Mouse (Mus musculus): ENCODE results near the gene Tmem140.

The Tmem140 gene

DNA sequence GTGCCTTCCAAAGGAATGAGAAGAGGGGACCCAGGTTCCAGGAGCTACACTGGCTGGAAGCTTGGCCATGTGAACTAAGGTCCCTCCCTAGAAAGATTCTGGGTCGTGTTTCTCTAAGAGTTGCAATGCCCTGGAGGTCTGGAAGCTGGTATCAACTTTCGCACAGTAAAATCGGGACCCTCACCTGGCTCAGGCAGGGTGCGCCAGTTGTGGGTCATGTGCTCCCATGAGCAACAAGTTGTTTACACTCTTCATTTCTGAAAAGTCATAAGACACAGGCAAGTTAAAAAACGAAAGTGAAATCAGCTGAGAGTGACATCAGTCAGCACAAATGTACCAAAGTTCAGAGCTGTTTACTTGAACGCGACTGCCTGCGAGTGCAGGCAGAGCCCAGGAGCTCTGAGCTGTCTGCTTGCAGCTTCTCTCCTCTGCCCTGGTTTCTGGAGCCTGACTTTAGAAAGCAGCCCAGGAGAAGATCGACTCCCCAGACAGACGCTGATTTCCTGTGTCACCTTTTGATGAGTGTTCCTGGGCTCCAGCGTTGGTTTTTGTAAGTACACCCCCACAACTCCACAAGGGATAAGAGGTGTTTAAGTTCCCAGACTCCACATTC, at the start of gene Tmem140:
Gene Tmem140 (plus strand): TSS at position 356 of the 613 bp plus-strand sequence.
- DNase-seq (ENCODE audit: low spot score), result peak; percentile 60

DNA sequence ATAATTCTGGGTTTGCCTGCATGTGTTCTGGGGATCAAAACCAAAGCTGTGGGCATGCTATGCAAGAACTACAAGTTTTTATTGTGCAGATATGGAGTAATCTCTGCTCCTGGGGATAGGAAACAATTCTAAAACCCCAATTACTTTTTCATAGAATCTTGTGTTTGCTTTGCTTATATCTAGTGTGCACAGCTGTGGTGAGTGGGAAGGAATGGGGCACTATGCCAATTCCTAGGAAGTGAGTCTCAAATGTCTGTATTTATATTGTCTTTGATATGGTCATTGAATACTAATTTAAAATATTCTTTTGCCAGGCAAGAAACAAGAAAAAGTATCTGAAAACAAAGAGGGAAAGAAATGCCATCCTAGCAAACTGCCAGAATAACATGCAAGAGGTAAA, 38.5 kb upstream of the Tmem140 start:
- no peak for DNase-seq (ENCODE audit: low spot score)

DNA sequence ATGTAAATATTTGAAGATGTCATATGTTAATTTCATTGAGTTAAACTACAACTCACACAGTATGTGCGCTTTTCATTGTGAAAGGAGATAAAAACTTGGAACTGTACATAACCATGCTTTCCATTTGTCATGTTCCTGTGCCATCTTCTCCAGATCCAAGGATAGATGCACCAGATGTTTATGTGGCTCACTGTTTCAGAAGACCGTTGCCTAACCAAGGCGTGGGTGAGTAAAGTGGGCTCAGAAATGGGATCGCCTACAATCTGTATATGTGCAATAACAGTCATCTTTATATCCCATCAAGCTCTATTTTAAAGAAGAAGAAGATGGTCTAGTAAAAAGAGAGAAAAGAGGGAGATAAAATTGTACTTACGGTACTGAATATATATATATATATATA, 30.6 kb upstream of the Tmem140 start:
- no peak for DNase-seq (ENCODE audit: low spot score)

DNA sequence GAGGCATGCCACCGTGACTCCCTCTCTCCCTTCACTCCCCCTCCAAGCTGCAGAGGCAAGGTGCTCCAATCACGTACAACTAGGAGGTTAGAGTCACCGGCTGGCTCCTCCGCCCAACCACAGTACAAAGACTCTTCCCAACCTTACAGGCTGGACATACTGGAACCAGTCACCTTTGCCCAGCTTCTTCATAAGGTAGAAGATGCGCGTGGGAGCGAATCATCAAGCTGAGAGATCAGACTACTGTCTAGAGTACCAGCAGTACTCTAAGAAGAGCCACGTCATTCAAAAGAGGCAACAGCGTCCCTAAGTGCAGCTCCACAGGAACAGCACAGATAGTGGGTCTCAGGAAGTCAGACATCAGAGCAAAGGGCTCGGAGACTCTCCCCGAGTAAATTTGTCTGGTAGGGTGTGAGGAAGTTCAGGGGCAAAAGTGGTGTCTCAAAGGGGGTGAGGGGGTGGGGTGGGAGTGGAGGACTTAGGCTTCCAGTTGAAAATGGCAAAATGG, 1.3 kb upstream of the Tmem140 start:
- DNase-seq (ENCODE audit: low spot score), result no peak

DNA sequence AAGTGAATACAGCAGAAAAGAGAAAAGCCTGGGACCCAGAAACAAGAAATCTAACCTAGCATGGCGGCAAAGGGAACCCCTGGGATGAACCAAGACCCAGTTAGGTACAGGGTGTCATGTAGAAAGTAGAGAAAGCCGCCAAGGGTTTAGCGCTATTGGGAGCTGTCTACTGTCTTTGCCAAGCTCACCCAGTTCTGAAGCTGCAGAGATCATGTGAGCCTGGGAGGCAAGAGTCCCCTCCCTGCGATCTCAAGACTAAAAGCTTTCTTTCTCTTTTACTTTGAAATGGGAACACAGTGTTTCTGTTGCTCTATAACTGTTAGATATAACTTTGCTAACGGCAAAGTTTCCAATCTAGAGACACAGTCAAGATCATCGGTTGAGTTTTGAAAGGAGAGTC, 565 bp upstream of the Tmem140 start:
- DNase-seq (ENCODE audit: low spot score), result no peak

DNA sequence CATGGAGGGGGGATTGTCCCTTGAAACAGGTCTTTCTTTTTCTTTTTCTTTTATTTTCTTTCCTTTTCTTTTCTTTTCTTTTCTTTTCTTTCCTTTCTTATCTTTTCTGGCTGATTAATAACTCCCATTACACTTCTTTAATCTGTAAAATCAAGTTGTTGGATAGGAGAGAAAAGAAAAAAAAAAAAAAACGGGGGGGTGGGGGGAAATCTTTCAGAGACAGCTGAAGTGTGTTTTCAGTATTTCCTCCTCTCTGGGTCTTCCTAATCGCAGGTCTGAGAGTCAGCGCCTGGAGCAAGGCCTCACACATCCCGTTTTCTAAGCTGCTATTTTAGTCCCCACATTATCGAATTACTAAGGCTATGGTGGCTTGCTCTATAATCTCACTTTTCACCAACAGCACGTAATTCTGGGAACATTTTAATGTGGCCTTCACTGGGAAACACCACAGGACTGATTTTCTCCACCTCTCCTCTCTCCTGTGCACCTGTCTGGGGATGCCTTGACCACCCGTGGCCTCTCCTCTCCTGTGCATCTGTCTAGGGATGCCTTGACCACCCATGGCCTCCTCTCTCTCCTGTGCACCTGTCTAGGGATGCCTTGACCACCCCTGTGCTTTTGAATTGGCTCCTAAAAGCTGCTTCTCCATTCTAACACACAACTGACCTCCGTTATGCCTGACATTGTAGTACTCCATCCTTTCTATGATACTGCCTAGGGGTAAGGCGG, 1.0 kb downstream of the Tmem140 start:
- no peak for DNase-seq (ENCODE audit: low spot score)

DNA sequence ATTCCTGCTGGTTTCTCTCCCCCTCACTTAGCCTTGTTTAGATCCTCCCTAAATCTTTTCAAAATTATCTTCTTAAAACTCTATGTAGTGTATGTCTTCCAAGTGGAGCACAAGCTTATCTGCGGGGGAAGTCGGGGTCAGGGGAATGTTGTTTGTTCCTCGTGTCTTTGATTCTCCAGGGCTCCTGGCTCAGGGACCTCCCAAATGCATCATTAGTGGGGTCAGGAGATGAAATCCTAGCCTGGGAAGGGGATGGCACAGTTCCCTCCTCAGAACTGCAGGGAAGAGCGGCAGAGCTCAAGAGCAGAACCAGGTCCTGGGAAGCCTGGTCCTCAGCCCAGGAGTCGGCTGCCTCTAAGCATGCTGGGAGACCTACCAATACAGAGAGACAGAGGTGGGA, 2.3 kb downstream of the Tmem140 start:
- no peak for DNase-seq (ENCODE audit: low spot score)

DNA sequence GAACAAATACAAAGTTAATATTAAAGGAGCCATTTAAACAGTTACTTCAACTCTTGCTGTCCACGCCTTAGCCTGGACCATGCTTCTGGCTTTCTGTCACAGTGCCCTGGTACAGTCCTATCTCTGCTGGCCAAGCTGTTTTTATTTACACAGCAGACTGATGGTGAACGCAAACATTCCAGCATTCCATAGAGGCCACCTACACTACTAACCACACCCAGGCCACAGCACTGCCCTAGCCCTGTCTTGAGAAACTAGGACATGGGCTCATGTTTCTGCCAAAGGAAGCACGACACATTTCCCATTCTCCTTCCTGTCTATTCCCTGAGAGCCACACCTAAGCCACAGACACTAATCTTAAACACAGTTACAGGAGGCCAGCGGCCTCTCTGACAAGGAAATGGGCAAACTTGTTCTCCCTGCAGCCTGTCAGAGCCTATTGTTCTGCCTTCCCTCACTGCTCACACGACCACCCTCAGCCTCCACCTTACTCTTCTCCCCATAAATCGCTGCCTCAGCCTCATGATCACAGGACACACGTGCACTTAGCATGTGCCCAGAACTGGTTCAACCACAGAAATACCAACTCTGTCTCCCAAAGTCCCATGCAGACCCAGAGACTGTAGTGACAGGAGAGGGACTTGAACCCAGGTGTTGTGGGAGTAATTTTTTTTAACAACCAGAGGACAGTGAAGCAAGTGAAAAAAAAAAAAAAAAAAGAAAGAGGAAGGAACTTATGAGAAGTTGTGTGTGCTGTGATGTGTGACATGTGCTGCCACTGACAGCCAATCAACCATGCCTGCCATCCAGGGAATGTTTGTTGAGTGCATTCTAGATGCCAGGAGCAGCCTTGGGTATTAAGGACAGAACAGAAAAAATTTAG, 3.0 kb downstream of the Tmem140 start:
- no peak for DNase-seq (ENCODE audit: low spot score)

DNA sequence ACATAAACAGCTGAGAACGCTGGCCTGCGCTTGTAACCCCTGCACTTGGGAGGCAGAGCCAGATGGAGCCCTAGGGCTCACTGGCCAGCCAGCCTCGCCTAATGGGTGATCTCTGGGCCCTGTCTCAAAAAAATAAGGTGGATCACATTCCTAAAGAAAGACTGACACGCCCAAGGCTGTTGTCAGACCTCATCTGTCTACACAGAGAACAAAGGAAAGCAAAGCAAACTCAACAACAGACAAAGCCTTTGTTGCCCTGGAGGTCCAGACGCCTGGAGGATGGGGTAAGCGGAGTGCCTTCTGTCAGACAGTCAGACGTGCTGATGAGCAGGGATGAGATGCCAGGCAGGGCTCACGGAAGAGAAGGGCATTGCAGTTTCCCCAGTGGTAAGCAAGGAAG, 3.8 kb downstream of the Tmem140 start:
- DNase-seq (ENCODE audit: low spot score), result no peak

DNA sequence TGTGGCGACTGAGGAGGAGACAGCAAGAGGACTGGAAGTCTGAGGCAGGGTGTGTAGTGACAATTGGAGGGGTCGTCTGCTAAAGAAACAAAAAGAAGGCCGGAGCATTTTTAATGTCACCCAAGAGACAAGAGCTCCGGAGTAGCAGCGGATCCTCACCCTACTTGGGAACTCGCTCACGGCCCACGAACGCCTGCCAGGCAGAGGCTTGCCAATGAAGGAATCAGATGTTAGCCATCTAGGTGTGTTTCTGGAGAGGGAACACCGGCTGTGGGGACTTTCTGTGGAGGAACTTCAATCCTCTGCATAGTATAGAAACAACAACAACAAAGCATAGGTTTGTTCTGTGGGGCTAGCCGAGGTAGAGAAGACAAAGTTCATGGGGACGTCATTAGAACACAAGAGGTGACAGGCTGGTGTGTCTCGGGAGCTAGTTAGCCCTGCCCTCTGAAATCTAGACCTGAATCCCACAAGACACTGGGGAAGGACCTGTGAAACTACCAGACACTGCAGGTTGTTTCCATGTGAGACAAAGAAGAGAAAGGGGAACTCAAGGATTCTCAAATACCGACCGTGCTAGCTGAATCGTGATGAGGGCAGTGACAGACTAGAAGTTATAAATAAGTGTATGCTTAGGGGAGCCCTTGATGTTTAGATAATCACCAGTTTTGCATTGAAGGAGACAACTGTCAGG, 4.5 kb downstream of the Tmem140 start:
- no peak for DNase-seq (ENCODE audit: low spot score)

DNA sequence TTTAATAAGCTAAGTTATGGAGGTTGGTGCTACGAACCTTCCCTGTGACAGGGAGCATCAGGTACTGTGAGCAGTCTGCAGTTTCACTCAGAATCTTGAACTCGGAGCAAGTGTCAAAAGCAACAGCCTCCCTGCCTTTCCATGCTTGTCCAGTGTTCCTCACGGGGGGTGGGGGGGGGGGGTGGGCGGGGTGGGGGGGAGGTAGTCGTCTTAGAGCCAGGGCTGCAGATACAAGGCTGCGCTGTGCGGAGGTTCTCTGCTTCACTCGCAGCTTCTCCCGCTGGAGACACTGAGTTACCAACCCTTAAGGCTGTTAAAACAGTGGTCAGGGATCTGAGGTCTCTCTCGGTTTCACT, 5.0 kb downstream of the Tmem140 start:
- no peak for DNase-seq (ENCODE audit: low spot score)

DNA sequence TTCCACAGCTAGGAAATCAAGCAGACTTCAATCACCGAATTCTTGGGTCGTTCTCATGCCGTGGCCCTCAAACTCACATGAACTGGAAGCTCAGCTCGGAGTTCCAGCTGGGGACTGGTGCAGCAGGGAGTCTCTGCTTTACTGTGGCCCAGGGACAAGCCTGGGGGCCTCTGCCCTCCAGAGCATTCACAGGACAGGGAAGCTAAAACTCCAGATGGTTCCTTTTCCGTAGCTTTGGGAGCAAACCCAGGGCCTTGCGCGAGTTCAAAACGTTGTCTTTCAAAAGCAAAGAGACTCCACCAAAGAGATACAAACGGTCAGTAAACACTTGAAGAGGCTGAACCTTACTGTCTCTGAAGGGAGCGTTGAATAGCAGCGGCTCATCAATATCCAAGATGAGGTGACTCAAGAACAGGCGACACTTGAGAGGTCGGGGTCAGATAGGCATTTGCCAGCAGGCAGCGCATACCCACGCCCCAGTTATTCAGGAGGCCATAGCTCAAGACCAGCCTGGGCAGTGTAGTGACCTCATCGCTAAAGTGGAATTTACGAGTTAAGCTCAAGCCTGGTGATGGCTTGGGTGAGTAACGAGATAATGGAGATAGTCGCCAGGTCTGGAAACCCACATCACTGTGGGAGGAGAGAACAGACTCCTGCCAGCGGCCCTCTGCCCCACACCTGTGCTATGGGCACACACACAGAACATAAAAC, 5.7 kb downstream of the Tmem140 start:
- DNase-seq (ENCODE audit: low spot score), result no peak

DNA sequence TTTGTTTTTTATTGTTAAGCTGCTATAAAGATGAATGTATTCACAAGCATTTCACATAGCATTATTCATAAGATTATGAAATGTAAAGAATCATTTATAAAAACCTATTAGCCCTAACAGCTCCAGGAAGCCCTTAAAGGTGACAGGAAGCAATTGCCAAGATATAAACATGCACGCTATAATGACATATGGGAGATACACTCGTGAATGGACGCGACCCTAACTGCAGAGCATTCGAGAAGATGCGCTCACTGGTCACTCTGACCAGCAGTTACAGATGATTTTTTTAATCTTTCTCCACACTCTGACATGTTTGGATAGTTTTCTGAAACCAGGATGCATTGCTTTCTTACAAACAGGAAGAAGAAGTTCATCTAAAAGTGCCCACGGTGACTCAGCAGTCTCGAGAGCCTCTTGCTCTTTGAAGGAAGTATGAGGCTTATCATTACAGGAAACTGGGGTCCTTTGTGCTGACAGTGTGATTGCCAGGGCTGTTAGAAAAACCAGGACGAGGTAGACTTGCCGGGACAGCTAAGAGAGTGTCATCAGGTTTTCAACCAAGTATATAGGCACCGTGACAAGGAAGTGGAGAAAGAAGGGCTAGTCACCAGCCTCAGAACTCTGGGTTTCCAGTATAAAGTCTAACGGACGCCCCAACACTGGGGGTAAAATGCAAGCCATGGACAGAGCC, 6.4 kb downstream of the Tmem140 start:
- no peak for DNase-seq (ENCODE audit: low spot score)

DNA sequence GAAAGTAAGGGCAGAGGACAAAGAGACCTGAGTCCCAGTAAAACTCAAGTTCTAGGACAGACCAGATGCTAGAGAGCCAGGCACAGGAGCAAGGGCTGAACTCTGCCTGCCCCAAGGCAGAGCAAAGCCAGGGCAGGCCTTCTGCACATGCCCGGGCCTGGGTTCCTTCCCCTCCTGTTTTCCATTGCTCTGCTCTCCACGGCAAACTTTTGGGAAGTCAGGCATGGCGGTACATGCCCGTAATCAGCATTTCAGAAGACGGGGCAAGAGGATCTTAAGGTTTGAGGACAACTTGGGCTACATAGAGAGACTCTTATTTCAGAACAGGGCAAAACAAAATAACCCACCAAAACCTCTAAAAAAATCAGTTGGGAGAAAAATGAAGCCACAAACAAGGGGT, 7.2 kb downstream of the Tmem140 start:
- DNase-seq (ENCODE audit: low spot score), result no peak

DNA sequence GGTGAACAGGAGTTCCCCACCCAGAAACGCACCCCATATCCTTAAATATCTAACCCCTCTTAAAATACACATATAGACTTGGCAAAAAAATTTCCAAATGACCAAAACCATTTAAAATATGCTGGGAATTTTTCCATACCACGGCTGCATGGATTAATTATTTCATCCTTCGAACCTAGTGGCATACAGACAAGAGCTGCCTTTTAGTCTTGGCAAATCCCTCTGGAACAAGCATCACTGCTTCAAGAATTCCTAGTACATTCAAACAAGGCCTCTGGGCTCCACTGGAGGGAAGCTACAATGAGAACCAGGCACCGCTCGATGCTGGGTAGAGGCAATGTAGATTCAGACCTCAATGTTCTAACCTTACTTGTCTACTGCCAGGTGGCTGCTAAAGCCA, 7.8 kb downstream of the Tmem140 start:
- DNase-seq (ENCODE audit: low spot score), result no peak

DNA sequence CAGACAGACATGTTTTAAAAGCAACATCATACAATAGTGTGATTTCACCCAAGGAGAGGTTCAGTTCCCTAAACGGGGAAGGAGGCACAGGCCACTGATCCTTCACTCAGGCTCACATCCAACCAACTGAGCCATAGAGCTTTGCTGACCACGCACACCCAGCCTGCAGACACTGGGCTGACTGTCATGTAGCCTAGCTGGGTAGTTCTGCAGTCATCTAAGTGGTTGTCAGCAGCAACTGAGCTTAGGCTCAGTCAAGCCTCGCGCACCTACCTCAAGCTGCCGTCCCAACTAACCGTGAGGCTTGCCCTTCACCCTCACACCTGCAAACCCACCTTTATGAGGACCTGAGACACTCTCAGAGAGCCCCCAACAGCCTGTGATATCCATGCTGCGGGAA, 9.0 kb downstream of the Tmem140 start:
- DNase-seq (ENCODE audit: low spot score), result no peak

DNA sequence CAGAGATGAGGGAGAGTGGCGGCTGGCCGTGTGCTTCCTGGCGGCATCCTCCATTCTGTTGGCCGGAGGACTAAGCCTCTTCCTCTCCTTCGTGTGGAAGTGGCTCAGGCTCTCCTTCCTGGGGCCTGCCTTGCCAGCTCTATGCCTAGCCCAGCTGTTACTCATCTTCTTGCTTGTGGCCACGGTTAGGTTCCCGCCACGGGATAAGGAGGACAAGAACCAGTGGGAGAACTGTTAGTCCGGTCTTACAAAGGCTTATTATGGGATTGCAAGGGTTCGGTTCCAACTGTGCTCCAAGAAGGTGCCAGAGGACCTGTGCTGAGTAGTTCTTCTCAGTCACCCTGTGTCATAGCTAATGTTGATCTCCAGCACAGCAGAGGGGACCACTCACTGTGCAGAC, 9.9 kb downstream of the Tmem140 start:
- no peak for DNase-seq (ENCODE audit: low spot score)

DNA sequence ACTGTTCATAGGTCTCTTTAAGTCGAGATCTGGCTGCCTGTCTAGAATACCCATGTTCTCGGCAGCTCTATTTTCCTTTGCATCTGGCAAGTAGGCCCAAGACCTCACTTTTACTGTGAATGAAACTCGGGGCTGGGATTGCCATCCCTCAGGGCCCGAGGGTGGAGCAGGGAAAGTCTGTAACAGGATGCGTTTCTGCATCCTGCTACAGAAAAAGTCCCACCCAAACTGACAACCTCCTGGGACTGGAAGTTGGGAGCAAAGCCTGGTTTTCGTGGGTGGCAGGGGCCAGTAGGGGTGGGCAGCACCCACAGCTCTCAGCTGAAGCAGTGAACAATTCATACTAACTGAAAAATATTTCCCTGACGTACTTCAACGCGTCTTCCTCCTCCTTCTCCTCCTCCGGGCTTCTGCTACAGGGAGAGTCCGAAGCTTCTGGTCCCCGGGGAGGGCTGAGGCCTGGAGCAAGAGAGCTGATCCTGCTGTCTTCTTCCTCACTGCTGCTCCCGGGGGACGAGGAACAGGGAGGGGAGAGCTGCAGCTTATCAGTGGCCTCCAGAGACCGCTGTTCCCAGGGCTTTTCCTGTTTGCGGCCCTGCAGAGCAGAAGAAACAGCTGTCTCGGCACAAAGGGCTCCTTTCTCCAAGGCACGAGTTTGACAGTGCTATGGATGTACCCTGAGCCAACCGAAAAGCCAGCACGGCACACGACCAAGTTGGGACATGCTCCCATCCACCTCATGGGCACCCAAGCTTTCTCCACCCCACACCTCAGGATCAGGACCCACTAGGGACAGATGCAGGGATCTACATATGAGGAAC, 11.4 kb downstream of the Tmem140 start:
- peak; percentile 37 for DNase-seq (ENCODE audit: low spot score)

DNA sequence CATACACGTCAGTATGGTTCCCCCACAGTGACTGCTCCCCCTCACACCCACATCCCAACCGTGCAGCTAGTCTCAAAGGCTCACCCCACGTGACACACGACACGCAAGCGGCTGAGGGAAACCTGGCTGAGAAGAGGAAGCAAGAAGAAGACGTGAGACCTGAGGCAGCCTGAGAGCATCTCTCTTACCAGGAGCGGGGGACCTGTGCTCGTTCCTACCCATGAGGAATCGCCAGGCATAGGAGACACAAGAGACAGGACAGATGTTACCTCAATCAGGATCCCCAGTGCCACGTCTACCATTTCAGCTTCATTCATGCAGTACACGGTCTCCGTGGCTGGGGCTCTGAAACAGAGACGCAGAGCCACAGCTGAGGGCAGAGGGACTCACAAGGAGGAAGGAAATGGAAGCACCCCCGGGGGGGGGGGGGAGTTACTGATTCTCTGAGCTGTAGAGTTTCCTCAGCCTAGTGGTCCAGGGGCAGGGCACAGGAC, 12.4 kb downstream of the Tmem140 start:
- peak; percentile 63 for DNase-seq (ENCODE audit: low spot score)

Measured in spleen, adult 12 weeks (tissue).